Mouse (Mus musculus) heart, embryonic 10.5 days (tissue): Measurements from ENCODE around the gene Krtap4-2. TPM values are rescaled to one million over a fixed set of nuclear protein-coding genes. Genes with fewer than 3 reads are reported as not detected.

ENCODE experiments used
- polyA plus RNA-seq: library from polyadenylated mRNA; unstranded; fragments of >200 nt; fragmentation: Nextera tagmentation; extraction: Ambion mirVana; gene quantifications from 2 replicates; pipeline ENCODE4 v1.2.1, GENCODE M21; 2016

Krtap4-2 gene
- polyA plus RNA-seq, 1 experiment from 2014 or later = not detected

Other genes starting within 250 kb of the Krtap4-2 start
- 11.4 and 14.6 TPM in 2 replicates for gene Krt10, start 245.7 kb downstream of the Krtap4-2 start, polyA plus RNA-seq
- not detected in 2 replicates for gene Krt12, start 212.8 kb downstream of the Krtap4-2 start, polyA plus RNA-seq
- 6.6 and 9.5 TPM in 2 replicates for gene Krt20, start 196.9 kb downstream of the Krtap4-2 start, polyA plus RNA-seq
- gene Krt23, start 141.9 kb downstream of the Krtap4-2 start, polyA plus RNA-seq = 0.15 and 0.38 TPM in 2 replicates
- gene Krt39, start 113.7 kb downstream of the Krtap4-2 start, polyA plus RNA-seq = not detected in 2 replicates
- not detected in 2 replicates for gene Krt40, start 91.9 kb downstream of the Krtap4-2 start, polyA plus RNA-seq
- gene Krtap3-3, start 84.2 kb downstream of the Krtap4-2 start, polyA plus RNA-seq = not detected in 2 replicates
- gene Krtap3-2, start 78.2 kb downstream of the Krtap4-2 start, polyA plus RNA-seq = not detected in 2 replicates
- not detected in 2 replicates for gene Gm11939, start 75.6 kb downstream of the Krtap4-2 start, polyA plus RNA-seq
- not detected in 2 replicates for gene Krtap3-1, start 68.5 kb downstream of the Krtap4-2 start, polyA plus RNA-seq
- not detected in 2 replicates for gene Krtap1-5, start 54.1 kb downstream of the Krtap4-2 start, polyA plus RNA-seq
- gene Krtap1-4, start 51.4 kb downstream of the Krtap4-2 start, polyA plus RNA-seq = not detected in 2 replicates
- not detected in 2 replicates for gene Krtap1-3, start 43.7 kb downstream of the Krtap4-2 start, polyA plus RNA-seq
- not detected in 2 replicates for gene Krtap9-3, start 37.0 kb downstream of the Krtap4-2 start, polyA plus RNA-seq
- gene Gm11938, start 31.8 kb downstream of the Krtap4-2 start, polyA plus RNA-seq = not detected in 2 replicates
- not detected in 2 replicates for gene Gm11937, start 24.9 kb downstream of the Krtap4-2 start, polyA plus RNA-seq
- not detected in 2 replicates for gene Krtap2-4, start 20.2 kb downstream of the Krtap4-2 start, polyA plus RNA-seq
- not detected in 2 replicates for gene Gm11562, start 14.6 kb downstream of the Krtap4-2 start, polyA plus RNA-seq
- gene Krtap4-1, start 6.8 kb downstream of the Krtap4-2 start, polyA plus RNA-seq = not detected in 2 replicates
- not detected in 2 replicates for gene Krtap4-7, start 9.0 kb upstream of the Krtap4-2 start, polyA plus RNA-seq
- not detected in 2 replicates for gene Gm11555, start 15.2 kb upstream of the Krtap4-2 start, polyA plus RNA-seq
- not detected in 2 replicates for gene Gm11563, start 23.9 kb upstream of the Krtap4-2 start, polyA plus RNA-seq
- not detected in 2 replicates for gene Krtap4-6, start 30.9 kb upstream of the Krtap4-2 start, polyA plus RNA-seq
- gene Gm14190, start 55.7 kb upstream of the Krtap4-2 start, polyA plus RNA-seq = not detected in 2 replicates
- not detected in 2 replicates for gene Gm14180, start 99.2 kb upstream of the Krtap4-2 start, polyA plus RNA-seq
- not detected in 2 replicates for gene Gm11595, start 137.8 kb upstream of the Krtap4-2 start, polyA plus RNA-seq
- not detected in 2 replicates for gene Krtap4-8, start 145.6 kb upstream of the Krtap4-2 start, polyA plus RNA-seq
- gene Krtap4-9, start 150.1 kb upstream of the Krtap4-2 start, polyA plus RNA-seq = not detected in 2 replicates
- gene Gm11596, start 158.4 kb upstream of the Krtap4-2 start, polyA plus RNA-seq = not detected in 2 replicates
- not detected in 2 replicates for gene Gm11569, start 163.8 kb upstream of the Krtap4-2 start, polyA plus RNA-seq
- gene Gm11554, start 169.4 kb upstream of the Krtap4-2 start, polyA plus RNA-seq = not detected in 2 replicates
- not detected in 2 replicates for gene Krtap4-13, start 174.8 kb upstream of the Krtap4-2 start, polyA plus RNA-seq
- not detected in 2 replicates for gene Gm11564, start 180.6 kb upstream of the Krtap4-2 start, polyA plus RNA-seq
- not detected in 2 replicates for gene 2300003K06Rik, start 203.0 kb upstream of the Krtap4-2 start, polyA plus RNA-seq
- not detected in 2 replicates for gene Krtap4-16, start 216.5 kb upstream of the Krtap4-2 start, polyA plus RNA-seq
- not detected in 2 replicates for gene Gm11568, start 222.8 kb upstream of the Krtap4-2 start, polyA plus RNA-seq
- gene Gm11559, start 229.4 kb upstream of the Krtap4-2 start, polyA plus RNA-seq = not detected in 2 replicates
- not detected in 2 replicates for gene Krtap9-1, start 238.3 kb upstream of the Krtap4-2 start, polyA plus RNA-seq
- gene Gm11567, start 244.1 kb upstream of the Krtap4-2 start, polyA plus RNA-seq = not detected in 2 replicates